Mouse (Mus musculus) hindbrain, embryonic 15.5 days (tissue): ENCODE data around the gene BC017158. TPM values are rescaled to one million over a fixed set of nuclear protein-coding genes. Genes with fewer than 3 reads are reported as not detected.
"Not testable (repeated sequence)": the region's sequence is repeated elsewhere in the genome, so short reads cannot be mapped to it uniquely, and the experiment has no call there.

ENCODE experiments used
- ATAC-seq: fragments of 200-750 bp; cut with Nextera tagmentation; 2 replicates; pipeline ENCODE4 v1.8.0; 2017; ENCODE audit warnings: low read depth, moderate number of reproducible peaks, moderate TSS enrichment; ENCODE audit not compliant: low FRiP score
- H3K27ac ChIP-seq: fragments of 300-500 bp; sonication (generic); replicated peaks from 2 replicates; pipeline ENCODE4 v1.5.1; 2015; ENCODE audit warnings: mild to moderate bottlenecking, inconsistent platforms
- H3K27me3 ChIP-seq: fragments of 300-500 bp; sonication (generic); 2 replicates; pipeline ENCODE4 v1.6.1; 2015; ENCODE audit warnings: control low read depth, inconsistent platforms
- H3K36me3 ChIP-seq: fragments of 300-500 bp; sonication (generic); 2 replicates; pipeline ENCODE4 v1.6.1; 2015; ENCODE audit warnings: control low read depth, inconsistent platforms
- H3K4me1 ChIP-seq: fragments of 300-500 bp; sonication (generic); replicated peaks from 2 replicates; pipeline ENCODE4 v1.6.1; 2015; ENCODE audit warnings: control low read depth, inconsistent platforms
- H3K4me2 ChIP-seq: fragments of 300-500 bp; sonication (generic); 2 replicates; pipeline ENCODE4 v1.6.1; 2015; ENCODE audit warnings: moderate library complexity, mild to moderate bottlenecking, inconsistent platforms
- H3K4me3 ChIP-seq: fragments of 300-500 bp; sonication (generic); 2 replicates; pipeline ENCODE4 v1.5.1; 2015; ENCODE audit warnings: mild to moderate bottlenecking, inconsistent platforms
- H3K9ac ChIP-seq: fragments of 300-500 bp; sonication (generic); 2 replicates; pipeline ENCODE4 v1.6.1; 2015; ENCODE audit warnings: inconsistent platforms
- H3K9me3 ChIP-seq: fragments of 300-500 bp; sonication (generic); 2 replicates; pipeline ENCODE4 v1.6.1; 2016; ENCODE audit warnings: control low read depth, inconsistent platforms
- WGBS: fragments of 180-500 bp; shearing (Covaris S2); methylation state at CpG from one replicate; pipeline ENCODE4 v1.1.7; 2015; 5-methylcytosine and 5-hydroxymethylcytosine counted together
- polyA plus RNA-seq: library from polyadenylated mRNA; unstranded; fragments of >200 nt; fragmentation: Nextera tagmentation; extraction: Ambion mirVana; gene quantifications from 2 replicates; pipeline ENCODE4 v1.2.1, GENCODE M21; 2015

The BC017158 gene
- 23.4 and 27.6 TPM in 2 replicates for polyA plus RNA-seq

GRCm38 (mm10) chr7:128297617-128298480 lies at the start of gene BC017158:
TSS of gene BC017158 (minus strand) at chr7:128298170.
- Histone ChIP-seq H3K4me2 (peak within 1 kb of the TSS; percentile 93), H3K4me1 (peaks cover 25% of the 10 kb centered on the region), H3K4me3 (peak within 1 kb of the TSS; percentile 97), H3K27me3 (no peaks in the 10 kb centered on the region), H3K27ac (peak within 1 kb of the TSS; percentile 80), H3K36me3 (0 out of 2 replicates have a peak, but pooled peaks cover 5% of the 10 kb centered on the region), H3K9ac (peak within 1 kb of the TSS; percentile 78), H3K9me3 (no peaks in the 10 kb centered on the region)
- WGBS: 2% methylated on average over 45 of the region's 47 CpGs
- peak; percentile 68 for ATAC-seq

GRCm38 (mm10) chr7:128346991-128347390 lies 49.0 kb upstream of the BC017158 start:
- 82% methylated on average over 8 of the region's 8 CpGs for WGBS
- no peak overlapping the region for H3K9ac ChIP-seq
- no peak overlapping the region for H3K4me2 ChIP-seq
- no peak overlapping the region for H3K4me3 ChIP-seq
- H3K4me1 ChIP-seq: peaks cover 6% of the 10 kb centered on the region; the same call in 1 of the 2 replicates
- no peaks in the 10 kb centered on the region for H3K27me3 ChIP-seq
- no peak overlapping the region for H3K27ac ChIP-seq
- H3K36me3 ChIP-seq: no peaks in the 10 kb centered on the region
- ATAC-seq: no peak
- no peaks in the 10 kb centered on the region; the same call in 1 of the 2 replicates for H3K9me3 ChIP-seq

GRCm38 (mm10) chr7:128346522-128346921 lies 48.6 kb upstream of the BC017158 start:
- 81% methylated on average over 2 of the region's 2 CpGs for WGBS
- no peak overlapping the region for H3K4me3 ChIP-seq
- H3K9ac ChIP-seq: no peak overlapping the region
- H3K36me3 ChIP-seq: no peaks in the 10 kb centered on the region
- no peak overlapping the region for H3K27ac ChIP-seq
- no peaks in the 10 kb centered on the region; the same call in 1 of the 2 replicates for H3K9me3 ChIP-seq
- ATAC-seq: no peak
- no peak overlapping the region for H3K4me2 ChIP-seq
- H3K4me1 ChIP-seq: peaks cover 6% of the 10 kb centered on the region; the same call in 1 of the 2 replicates
- H3K27me3 ChIP-seq: no peaks in the 10 kb centered on the region

GRCm38 (mm10) chr7:128345691-128346090 lies 47.7 kb upstream of the BC017158 start:
- Histone ChIP-seq H3K9me3 (no peaks in the 10 kb centered on the region; the same call in 1 of the 2 replicates), H3K4me1 (peaks cover 6% of the 10 kb centered on the region; the same call in 1 of the 2 replicates), H3K27me3 (no peaks in the 10 kb centered on the region), H3K4me3 (no peak overlapping the region), H3K36me3 (no peaks in the 10 kb centered on the region), H3K9ac (no peak overlapping the region), H3K4me2 (no peak overlapping the region), H3K27ac (no peak overlapping the region)
- 83% methylated on average over 6 of the region's 6 CpGs for WGBS
- ATAC-seq: no peak

GRCm38 (mm10) chr7:128344928-128345653 lies 47.1 kb upstream of the BC017158 start:
- no peaks in the 10 kb centered on the region for H3K27me3 ChIP-seq
- H3K9me3 ChIP-seq: no peaks in the 10 kb centered on the region; the same call in 1 of the 2 replicates
- H3K4me2 ChIP-seq: no peak overlapping the region
- 74% methylated on average over 6 of the region's 6 CpGs for WGBS
- no peaks in the 10 kb centered on the region for H3K36me3 ChIP-seq
- peaks cover 6% of the 10 kb centered on the region; the same call in 1 of the 2 replicates for H3K4me1 ChIP-seq
- no peak overlapping the region for H3K4me3 ChIP-seq
- no peak; the same call in 1 of the 2 replicates for ATAC-seq
- H3K27ac ChIP-seq: no peak overlapping the region
- no peak overlapping the region for H3K9ac ChIP-seq

GRCm38 (mm10) chr7:128344488-128344887 lies 46.5 kb upstream of the BC017158 start:
- H3K36me3 ChIP-seq: no peaks in the 10 kb centered on the region
- no peak for ATAC-seq
- no peak overlapping the region for H3K27ac ChIP-seq
- 85% methylated on average over 7 of the region's 7 CpGs for WGBS
- no peak overlapping the region for H3K4me2 ChIP-seq
- no peak overlapping the region for H3K4me3 ChIP-seq
- peaks cover 6% of the 10 kb centered on the region; the same call in 1 of the 2 replicates for H3K4me1 ChIP-seq
- H3K9ac ChIP-seq: no peak overlapping the region
- H3K27me3 ChIP-seq: no peaks in the 10 kb centered on the region
- H3K9me3 ChIP-seq: no peaks in the 10 kb centered on the region; the same call in 1 of the 2 replicates

GRCm38 (mm10) chr7:128342691-128343090 lies 44.7 kb upstream of the BC017158 start:
- not testable (repeated sequence) for ATAC-seq, H3K4me1 ChIP-seq, H3K27ac ChIP-seq, H3K9me3 ChIP-seq, H3K9ac ChIP-seq, H3K4me3 ChIP-seq, H3K36me3 ChIP-seq, H3K4me2 ChIP-seq, H3K27me3 ChIP-seq
- 91% methylated on average over 7 of the region's 10 CpGs for WGBS

GRCm38 (mm10) chr7:128340321-128340720 lies 42.4 kb upstream of the BC017158 start:
- not testable (repeated sequence) for H3K4me1 ChIP-seq, H3K27ac ChIP-seq, H3K36me3 ChIP-seq, H3K4me3 ChIP-seq, ATAC-seq, H3K9ac ChIP-seq, H3K27me3 ChIP-seq, H3K4me2 ChIP-seq, H3K9me3 ChIP-seq
- WGBS: 87% methylated on average over 9 of the region's 9 CpGs

- Histone ChIP-seq H3K36me3 (no peaks in the 10 kb centered on the region), H3K4me3 (no peak overlapping the region), H3K9ac (no peak overlapping the region), H3K4me1 (peaks cover 9% of the 10 kb centered on the region), H3K27ac (no peak overlapping the region), H3K4me2 (no peak overlapping the region), H3K27me3 (no peaks in the 10 kb centered on the region), H3K9me3 (no peaks in the 10 kb centered on the region)
- no peak for ATAC-seq
- WGBS: 74% methylated on average over 1 of the region's 1 CpGs
Observed at GRCm38 (mm10) chr7:128332896-128333295, 34.9 kb upstream of the BC017158 start.

- Histone ChIP-seq H3K4me2 (peak overlapping the region; percentile 44), H3K9me3 (no peaks in the 10 kb centered on the region), H3K9ac (no peak overlapping the region), H3K36me3 (no peaks in the 10 kb centered on the region), H3K27me3 (no peaks in the 10 kb centered on the region), H3K27ac (peak overlapping the region; percentile 55), H3K4me3 (no peak overlapping the region), H3K4me1 (peaks cover 9% of the 10 kb centered on the region)
- WGBS: 27% methylated on average over 9 of the region's 9 CpGs
- no peak for ATAC-seq
Observed at GRCm38 (mm10) chr7:128330981-128331380, 33.0 kb upstream of the BC017158 start.

GRCm38 (mm10) chr7:128324977-128325376 lies 27.0 kb upstream of the BC017158 start:
- 90% methylated on average over 1 of the region's 1 CpGs for WGBS
- H3K9me3 ChIP-seq: no peaks in the 10 kb centered on the region
- no peak overlapping the region for H3K27ac ChIP-seq
- no peak for ATAC-seq
- H3K9ac ChIP-seq: no peak overlapping the region
- H3K4me2 ChIP-seq: no peak overlapping the region
- no peaks in the 10 kb centered on the region for H3K27me3 ChIP-seq
- H3K4me1 ChIP-seq: no peaks in the 10 kb centered on the region
- H3K36me3 ChIP-seq: no peaks in the 10 kb centered on the region
- H3K4me3 ChIP-seq: no peak overlapping the region

GRCm38 (mm10) chr7:128321260-128321659 lies 23.3 kb upstream of the BC017158 start:
- Histone ChIP-seq H3K4me1 (no peaks in the 10 kb centered on the region), H3K27ac (no peak overlapping the region), H3K9ac (no peak overlapping the region), H3K27me3 (no peaks in the 10 kb centered on the region), H3K36me3 (no peaks in the 10 kb centered on the region), H3K9me3 (no peaks in the 10 kb centered on the region), H3K4me3 (no peak overlapping the region), H3K4me2 (no peak overlapping the region)
- WGBS: 73% methylated on average over 7 of the region's 7 CpGs
- ATAC-seq: no peak
